Mouse (Mus musculus): ENCODE results near the gene Gm21958. TPM values are rescaled to one million over a fixed set of nuclear protein-coding genes. Genes with fewer than 3 reads are reported as not detected.
A peak's percentile ranks its signal among the peaks of the same experiment; 100 is the strongest.

The Gm21958 gene
- polyA plus RNA-seq, 1 experiment from 2014 or later = 1.5 TPM

- H3K4me2 ChIP-seq (replicated peaks) = peak overlapping the region; percentile 81
- H3K27me3 ChIP-seq = no peaks in the 10 kb centered on the region
- no peaks in the 10 kb centered on the region for H3K9me3 ChIP-seq
- peak overlapping the region; percentile 85 for H3K9ac ChIP-seq
- WGBS = 56% methylated on average over 18 of the region's 18 CpGs
- H3K27ac ChIP-seq = peak overlapping the region; percentile 99
- no peak for ATAC-seq (ENCODE audit: insufficient number of reproducible peaks, insufficient read depth, low FRiP score, low TSS enrichment)
- H3K4me3 ChIP-seq = peak overlapping the region; percentile 69
- 0 out of 2 replicates have a peak, but pooled peaks cover 3% of the 10 kb centered on the region for H3K4me1 ChIP-seq
- H3K36me3 ChIP-seq = peaks cover 30% of the 10 kb centered on the region
Measured at GRCm38 (mm10) chr3:54736101-54736927, 22.2 kb upstream of the Gm21958 start.

GRCm38 (mm10) chr3:54735247-54736046 lies 21.3 kb upstream of the Gm21958 start, which contains the start of the genes Exosc8 and Alg5:
Exosc8 (minus strand) TSS chr3:54735393.
Alg5 (plus strand) TSS chr3:54735539.
- H3K36me3 ChIP-seq = peaks cover 29% of the 10 kb centered on the region
- H3K27ac ChIP-seq = peak within 1 kb of the TSS; percentile 99
- H3K4me2 ChIP-seq (replicated peaks) = peak within 1 kb of the TSS; percentile 81
- H3K9ac ChIP-seq = peak within 1 kb of the TSS; percentile 85
- H3K4me1 ChIP-seq = 0 out of 2 replicates have a peak, but pooled peaks cover 3% of the 10 kb centered on the region
- peak; percentile 93 for ATAC-seq (ENCODE audit: insufficient number of reproducible peaks, insufficient read depth, low FRiP score, low TSS enrichment)
- H3K9me3 ChIP-seq = no peaks in the 10 kb centered on the region
- 0% methylated on average over 57 of the region's 65 CpGs for WGBS
- no peaks in the 10 kb centered on the region for H3K27me3 ChIP-seq
- peak within 1 kb of the TSS; percentile 69 for H3K4me3 ChIP-seq

- Histone ChIP-seq H3K36me3 (peaks cover 33% of the 10 kb centered on the region), H3K4me2 (replicated peaks) (peak overlapping the region; percentile 81), H3K9me3 (no peaks in the 10 kb centered on the region), H3K9ac (peak overlapping the region; percentile 85), H3K27me3 (no peaks in the 10 kb centered on the region), H3K27ac (peak overlapping the region; percentile 99), H3K4me1 (0 out of 2 replicates have a peak, but pooled peaks cover 3% of the 10 kb centered on the region), H3K4me3 (peak overlapping the region; percentile 69)
- 1% methylated on average over 83 of the region's 84 CpGs for WGBS
- peak; percentile 92 for ATAC-seq (ENCODE audit: insufficient number of reproducible peaks, insufficient read depth, low FRiP score, low TSS enrichment)
Measured at GRCm38 (mm10) chr3:54734411-54735246, 20.5 kb upstream of the Gm21958 start.

- no peak for ATAC-seq (ENCODE audit: insufficient number of reproducible peaks, insufficient read depth, low FRiP score, low TSS enrichment)
- H3K4me3 ChIP-seq = no peak overlapping the region
- no peaks in the 10 kb centered on the region for H3K27me3 ChIP-seq
- 95% methylated on average over 4 of the region's 4 CpGs for WGBS
- H3K4me2 ChIP-seq (replicated peaks) = no peak overlapping the region
- H3K27ac ChIP-seq = no peak overlapping the region
- 0 out of 2 replicates have a peak, but pooled peaks cover 3% of the 10 kb centered on the region for H3K4me1 ChIP-seq
- no peaks in the 10 kb centered on the region for H3K9me3 ChIP-seq
- peaks cover 51% of the 10 kb centered on the region for H3K36me3 ChIP-seq
- H3K9ac ChIP-seq = no peak overlapping the region
Measured at GRCm38 (mm10) chr3:54732371-54732770, 18.2 kb upstream of the Gm21958 start.

GRCm38 (mm10) chr3:54731626-54732150 lies 17.5 kb upstream of the Gm21958 start:
- Histone ChIP-seq H3K27ac (no peak overlapping the region), H3K9me3 (no peaks in the 10 kb centered on the region), H3K4me1 (0 out of 2 replicates have a peak, but pooled peaks cover 3% of the 10 kb centered on the region), H3K4me2 (replicated peaks) (no peak overlapping the region), H3K4me3 (no peak overlapping the region), H3K9ac (no peak overlapping the region), H3K36me3 (peaks cover 57% of the 10 kb centered on the region), H3K27me3 (no peaks in the 10 kb centered on the region)
- WGBS = 76% methylated on average over 8 of the region's 8 CpGs
- no peak for ATAC-seq (ENCODE audit: insufficient number of reproducible peaks, insufficient read depth, low FRiP score, low TSS enrichment)

GRCm38 (mm10) chr3:54728100-54728499 lies 13.9 kb upstream of the Gm21958 start:
- no peak overlapping the region for H3K4me2 ChIP-seq (replicated peaks)
- WGBS = 91% methylated on average over 6 of the region's 6 CpGs
- no peaks in the 10 kb centered on the region for H3K9me3 ChIP-seq
- ATAC-seq (ENCODE audit: insufficient number of reproducible peaks, insufficient read depth, low FRiP score, low TSS enrichment) = no peak
- no peaks in the 10 kb centered on the region for H3K27me3 ChIP-seq
- peaks cover 74% of the 10 kb centered on the region for H3K36me3 ChIP-seq
- no peak overlapping the region for H3K4me3 ChIP-seq
- H3K9ac ChIP-seq = no peak overlapping the region
- H3K4me1 ChIP-seq = no peaks in the 10 kb centered on the region
- H3K27ac ChIP-seq = no peak overlapping the region

- no peak for ATAC-seq (ENCODE audit: insufficient number of reproducible peaks, insufficient read depth, low FRiP score, low TSS enrichment)
- Histone ChIP-seq H3K4me2 (replicated peaks) (no peak overlapping the region), H3K9ac (no peak overlapping the region), H3K27ac (no peak overlapping the region), H3K9me3 (no peaks in the 10 kb centered on the region), H3K36me3 (peaks cover 76% of the 10 kb centered on the region), H3K4me3 (no peak overlapping the region), H3K27me3 (no peaks in the 10 kb centered on the region), H3K4me1 (no peaks in the 10 kb centered on the region)
- WGBS = 96% methylated on average over 2 of the region's 2 CpGs
Measured at GRCm38 (mm10) chr3:54727588-54727987, 13.4 kb upstream of the Gm21958 start.

GRCm38 (mm10) chr3:54725344-54725743 lies 11.2 kb upstream of the Gm21958 start:
- Histone ChIP-seq H3K9ac (no peak overlapping the region), H3K9me3 (no peaks in the 10 kb centered on the region), H3K4me2 (replicated peaks) (no peak overlapping the region), H3K27me3 (no peaks in the 10 kb centered on the region), H3K4me1 (no peaks in the 10 kb centered on the region), H3K4me3 (no peak overlapping the region), H3K36me3 (peaks cover 77% of the 10 kb centered on the region), H3K27ac (no peak overlapping the region)
- ATAC-seq (ENCODE audit: insufficient number of reproducible peaks, insufficient read depth, low FRiP score, low TSS enrichment) = no peak
- 81% methylated on average over 2 of the region's 2 CpGs for WGBS

GRCm38 (mm10) chr3:54723741-54724500 lies 9.8 kb upstream of the Gm21958 start:
- WGBS = 91% methylated on average over 10 of the region's 10 CpGs
- peaks cover 65% of the 10 kb centered on the region for H3K36me3 ChIP-seq

GRCm38 (mm10) chr3:54718947-54719346 lies 4.8 kb upstream of the Gm21958 start:
- H3K36me3 ChIP-seq = peaks cover 75% of the 10 kb centered on the region

More at GRCm38 (mm10) chr3:54723741-54724500, 9.8 kb upstream of the Gm21958 start:
- Histone ChIP-seq H3K4me3 (no peak overlapping the region), H3K4me1 (no peaks in the 10 kb centered on the region), H3K27me3 (no peaks in the 10 kb centered on the region), H3K27ac (no peak overlapping the region), H3K4me2 (replicated peaks) (no peak overlapping the region), H3K9ac (no peak overlapping the region), H3K9me3 (no peaks in the 10 kb centered on the region)
- no peak for ATAC-seq (ENCODE audit: insufficient number of reproducible peaks, insufficient read depth, low FRiP score, low TSS enrichment)

More at GRCm38 (mm10) chr3:54718947-54719346, 4.8 kb upstream of the Gm21958 start:
- Histone ChIP-seq H3K27ac (no peak overlapping the region), H3K4me1 (no peaks in the 10 kb centered on the region), H3K4me3 (no peak overlapping the region), H3K9ac (no peak overlapping the region), H3K9me3 (no peaks in the 10 kb centered on the region), H3K4me2 (replicated peaks) (no peak overlapping the region), H3K27me3 (no peaks in the 10 kb centered on the region)
- WGBS = 58% methylated on average over 3 of the region's 3 CpGs
- no peak for ATAC-seq (ENCODE audit: insufficient number of reproducible peaks, insufficient read depth, low FRiP score, low TSS enrichment)
